Mouse (Mus musculus): ENCODE measurements around the gene Ibtk. TPM values are rescaled to one million over a fixed set of nuclear protein-coding genes. Genes with fewer than 3 reads are reported as not detected.

The Ibtk gene
- polyA plus RNA-seq, 1 experiment from 2014 or later, result 28.9 TPM

DNA sequence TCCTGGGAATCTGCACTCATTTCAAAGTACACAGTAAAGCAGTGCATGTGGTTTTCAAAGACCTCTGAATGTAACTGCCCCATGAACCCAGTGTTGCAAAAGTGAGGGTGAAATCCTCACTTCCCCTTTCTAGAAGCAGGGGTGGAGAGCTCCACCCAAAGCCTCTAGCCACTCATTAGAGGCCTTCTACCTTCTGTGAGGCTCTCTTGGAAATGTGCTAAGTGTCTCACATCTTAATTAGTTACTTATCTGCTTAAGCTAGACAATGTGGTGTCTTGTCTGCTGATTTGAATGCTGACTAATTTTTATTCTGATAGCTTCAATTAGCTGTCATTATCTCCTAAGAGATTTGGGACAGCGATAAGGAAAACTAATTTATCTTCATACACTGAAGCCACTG is 13.3 kb upstream of the Ibtk start:
- no peaks in the 10 kb centered on the region for H3K4me1 ChIP-seq (ENCODE audit: insufficient read depth, low read length)
- H3K9me3 ChIP-seq (ENCODE audit: low read length), result no peaks in the 10 kb centered on the region
- WGBS, result 95% methylated on average over 1 of the region's 1 CpGs
- H3K27ac ChIP-seq (ENCODE audit: low read length), result no peak overlapping the region
- no peak overlapping the region for H3K4me2 ChIP-seq (replicated peaks; ENCODE audit: low read depth, low read length)
- H3K4me3 ChIP-seq (ENCODE audit: low read length), result no peak overlapping the region
- no peak overlapping the region for H3K9ac ChIP-seq (replicated peaks; ENCODE audit: low read length)
- ATAC-seq (ENCODE audit: low FRiP score, low TSS enrichment), result no peak
- no peaks in the 10 kb centered on the region for H3K27me3 ChIP-seq (ENCODE audit: insufficient read depth, low read length)
- H3K36me3 ChIP-seq (ENCODE audit: insufficient read depth, low read length), result no peaks in the 10 kb centered on the region

- Histone ChIP-seq H3K27ac (ENCODE audit: low read length) (no peak overlapping the region), H3K4me2 (replicated peaks; ENCODE audit: low read depth, low read length) (no peak overlapping the region), H3K4me3 (ENCODE audit: low read length) (no peak overlapping the region), H3K9ac (replicated peaks; ENCODE audit: low read length) (no peak overlapping the region), H3K27me3 (ENCODE audit: insufficient read depth, low read length) (no peaks in the 10 kb centered on the region), H3K4me1 (ENCODE audit: insufficient read depth, low read length) (peaks cover 9% of the 10 kb centered on the region; the same call in 1 of the 2 replicates), H3K9me3 (ENCODE audit: low read length) (no peaks in the 10 kb centered on the region), H3K36me3 (ENCODE audit: insufficient read depth, low read length) (0 out of 2 replicates have a peak, but pooled peaks cover 2% of the 10 kb centered on the region)
- no peak for ATAC-seq (ENCODE audit: low FRiP score, low TSS enrichment)
- WGBS, result 82% methylated on average over 7 of the region's 7 CpGs
Observed at GRCm38 (mm10) chr9:85750797-85751196, 1.7 kb upstream of the Ibtk start.

GRCm38 (mm10) chr9:85749922-85750509 is 882 bp upstream of the Ibtk start:
- H3K36me3 ChIP-seq (ENCODE audit: insufficient read depth, low read length), result 0 out of 2 replicates have a peak, but pooled peaks cover 2% of the 10 kb centered on the region
- H3K4me1 ChIP-seq (ENCODE audit: insufficient read depth, low read length), result peaks cover 13% of the 10 kb centered on the region
- 19% methylated on average over 5 of the region's 5 CpGs for WGBS
- no peaks in the 10 kb centered on the region for H3K27me3 ChIP-seq (ENCODE audit: insufficient read depth, low read length)
- H3K27ac ChIP-seq (ENCODE audit: low read length), result peak overlapping the region; percentile 99
- H3K9ac ChIP-seq (replicated peaks; ENCODE audit: low read length), result peak overlapping the region; percentile 99
- H3K4me2 ChIP-seq (replicated peaks; ENCODE audit: low read depth, low read length), result peak overlapping the region; percentile 73
- peak; percentile 6; the same call in 1 of the 2 replicates for ATAC-seq (ENCODE audit: low FRiP score, low TSS enrichment)
- H3K9me3 ChIP-seq (ENCODE audit: low read length), result no peaks in the 10 kb centered on the region
- peak overlapping the region; percentile 92 for H3K4me3 ChIP-seq (ENCODE audit: low read length)

- Histone ChIP-seq H3K4me2 (replicated peaks; ENCODE audit: low read depth, low read length) (peak overlapping the region; percentile 63), H3K27ac (ENCODE audit: low read length) (peak overlapping the region; percentile 99), H3K9me3 (ENCODE audit: low read length) (no peaks in the 10 kb centered on the region), H3K9ac (replicated peaks; ENCODE audit: low read length) (peak overlapping the region; percentile 99), H3K4me3 (ENCODE audit: low read length) (peak overlapping the region; percentile 92), H3K36me3 (ENCODE audit: insufficient read depth, low read length) (0 out of 2 replicates have a peak, but pooled peaks cover 2% of the 10 kb centered on the region), H3K4me1 (ENCODE audit: insufficient read depth, low read length) (peaks cover 14% of the 10 kb centered on the region), H3K27me3 (ENCODE audit: insufficient read depth, low read length) (no peaks in the 10 kb centered on the region)
- WGBS, result 1% methylated on average over 42 of the region's 43 CpGs
- ATAC-seq (ENCODE audit: low FRiP score, low TSS enrichment), result peak; percentile 83
Observed at GRCm38 (mm10) chr9:85748204-85749141, 661 bp downstream of the Ibtk start.

DNA sequence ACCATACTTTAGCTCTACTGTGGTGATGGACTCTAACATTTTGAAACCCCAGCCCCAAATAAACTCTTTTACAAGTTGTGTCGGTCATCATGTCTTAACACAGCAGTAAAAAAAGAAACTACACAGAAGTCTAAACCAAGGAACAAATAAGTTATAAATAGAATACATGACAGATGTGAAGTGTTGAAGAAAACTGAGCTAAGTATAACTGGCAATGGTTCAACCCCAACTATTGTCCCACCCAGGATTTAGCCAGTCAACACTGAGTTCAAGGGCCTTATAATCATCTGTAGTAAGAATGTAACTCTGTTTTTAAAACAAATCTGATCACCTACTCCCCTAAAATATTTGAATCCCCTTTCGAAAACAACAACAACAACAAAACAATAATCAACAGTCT is 3.6 kb downstream of the Ibtk start:
- Histone ChIP-seq H3K27ac (ENCODE audit: low read length) (no peak overlapping the region), H3K4me3 (ENCODE audit: low read length) (no peak overlapping the region), H3K4me2 (replicated peaks; ENCODE audit: low read depth, low read length) (no peak overlapping the region), H3K36me3 (ENCODE audit: insufficient read depth, low read length) (peaks cover 20% of the 10 kb centered on the region), H3K4me1 (ENCODE audit: insufficient read depth, low read length) (peaks cover 14% of the 10 kb centered on the region), H3K27me3 (ENCODE audit: insufficient read depth, low read length) (no peaks in the 10 kb centered on the region), H3K9ac (replicated peaks; ENCODE audit: low read length) (no peak overlapping the region), H3K9me3 (ENCODE audit: low read length) (no peaks in the 10 kb centered on the region)
- no peak for ATAC-seq (ENCODE audit: low FRiP score, low TSS enrichment)
- 89% methylated on average over 2 of the region's 2 CpGs for WGBS

GRCm38 (mm10) chr9:85743358-85743757 is 5.8 kb downstream of the Ibtk start:
- WGBS, result 80% methylated on average over 11 of the region's 11 CpGs
- Histone ChIP-seq H3K9ac (replicated peaks; ENCODE audit: low read length) (no peak overlapping the region), H3K4me2 (replicated peaks; ENCODE audit: low read depth, low read length) (no peak overlapping the region), H3K4me1 (ENCODE audit: insufficient read depth, low read length) (peaks cover 9% of the 10 kb centered on the region), H3K27ac (ENCODE audit: low read length) (no peak overlapping the region), H3K36me3 (ENCODE audit: insufficient read depth, low read length) (peaks cover 24% of the 10 kb centered on the region), H3K9me3 (ENCODE audit: low read length) (no peaks in the 10 kb centered on the region), H3K27me3 (ENCODE audit: insufficient read depth, low read length) (no peaks in the 10 kb centered on the region), H3K4me3 (ENCODE audit: low read length) (no peak overlapping the region)
- no peak for ATAC-seq (ENCODE audit: low FRiP score, low TSS enrichment)

DNA sequence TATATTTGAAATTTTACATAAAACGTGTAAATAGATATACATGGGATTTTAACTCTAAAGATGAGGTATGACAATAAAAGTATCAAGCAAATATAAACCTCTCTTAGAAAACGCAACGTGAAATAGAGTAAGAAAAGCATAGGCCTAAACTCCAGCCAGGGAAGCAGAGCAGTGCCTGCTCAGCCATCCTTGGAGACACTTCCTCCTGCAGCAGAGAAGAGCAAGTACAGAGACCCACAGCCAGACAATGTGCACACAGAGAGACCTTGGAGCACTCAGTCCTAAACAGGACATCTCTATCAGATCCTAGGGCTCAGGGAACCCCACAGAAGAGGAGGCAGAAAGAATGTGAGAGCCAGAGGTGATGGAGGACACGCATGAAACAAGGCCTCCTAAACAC is 7.0 kb downstream of the Ibtk start:
- WGBS, result 77% methylated on average over 4 of the region's 4 CpGs
- peaks cover 28% of the 10 kb centered on the region for H3K36me3 ChIP-seq (ENCODE audit: insufficient read depth, low read length)

DNA sequence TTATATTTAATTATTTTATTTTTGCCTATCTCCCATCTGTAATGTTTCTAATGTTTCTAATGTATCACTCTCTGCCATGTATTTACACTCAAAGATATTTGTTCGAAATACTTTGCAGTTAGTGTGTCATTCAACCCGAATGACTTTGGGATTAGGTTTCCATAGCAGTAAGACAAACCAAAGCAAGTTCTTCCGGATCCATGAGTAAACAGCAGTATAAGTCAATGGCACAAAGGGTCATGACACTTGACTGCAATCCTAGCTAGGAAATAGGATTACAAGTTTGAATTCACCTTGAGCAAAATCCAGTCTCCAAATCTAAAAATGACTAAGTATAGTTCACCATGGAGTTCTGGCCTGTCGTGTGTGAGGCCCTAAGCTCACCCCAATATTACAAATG is 9.9 kb downstream of the Ibtk start:
- no peak for ATAC-seq (ENCODE audit: low FRiP score, low TSS enrichment)
- H3K27ac ChIP-seq (ENCODE audit: low read length), result no peak overlapping the region
- H3K9me3 ChIP-seq (ENCODE audit: low read length), result no peaks in the 10 kb centered on the region
- H3K9ac ChIP-seq (replicated peaks; ENCODE audit: low read length), result no peak overlapping the region
- H3K27me3 ChIP-seq (ENCODE audit: insufficient read depth, low read length), result no peaks in the 10 kb centered on the region
- H3K4me1 ChIP-seq (ENCODE audit: insufficient read depth, low read length), result no peaks in the 10 kb centered on the region
- H3K4me2 ChIP-seq (replicated peaks; ENCODE audit: low read depth, low read length), result no peak overlapping the region
- H3K36me3 ChIP-seq (ENCODE audit: insufficient read depth, low read length), result peaks cover 40% of the 10 kb centered on the region
- WGBS, result 72% methylated on average over 4 of the region's 4 CpGs
- no peak overlapping the region for H3K4me3 ChIP-seq (ENCODE audit: low read length)

More for the DNA sequence above, 7.0 kb downstream of the Ibtk start:
- H3K27me3 ChIP-seq (ENCODE audit: insufficient read depth, low read length), result no peaks in the 10 kb centered on the region
- no peak overlapping the region; the same call in 1 of the 2 replicates for H3K27ac ChIP-seq (ENCODE audit: low read length)
- H3K9ac ChIP-seq (replicated peaks; ENCODE audit: low read length), result 0 out of 2 replicates have a peak overlapping the region, but pooled peaks have one; percentile 8
- H3K4me1 ChIP-seq (ENCODE audit: insufficient read depth, low read length), result peaks cover 5% of the 10 kb centered on the region; the same call in 1 of the 2 replicates
- no peak overlapping the region for H3K4me2 ChIP-seq (replicated peaks; ENCODE audit: low read depth, low read length)
- no peak for ATAC-seq (ENCODE audit: low FRiP score, low TSS enrichment)
- H3K4me3 ChIP-seq (ENCODE audit: low read length), result no peak overlapping the region
- no peaks in the 10 kb centered on the region for H3K9me3 ChIP-seq (ENCODE audit: low read length)

- Histone ChIP-seq H3K4me1 (ENCODE audit: insufficient read depth, low read length) (no peaks in the 10 kb centered on the region), H3K4me3 (ENCODE audit: low read length) (no peak overlapping the region), H3K4me2 (replicated peaks; ENCODE audit: low read depth, low read length) (no peak overlapping the region), H3K36me3 (ENCODE audit: insufficient read depth, low read length) (peaks cover 50% of the 10 kb centered on the region), H3K9me3 (ENCODE audit: low read length) (no peaks in the 10 kb centered on the region), H3K9ac (replicated peaks; ENCODE audit: low read length) (no peak overlapping the region), H3K27ac (ENCODE audit: low read length) (no peak overlapping the region), H3K27me3 (ENCODE audit: insufficient read depth, low read length) (no peaks in the 10 kb centered on the region)
- ATAC-seq (ENCODE audit: low FRiP score, low TSS enrichment), result no peak
- WGBS, result 90% methylated on average over 4 of the region's 4 CpGs
Observed at GRCm38 (mm10) chr9:85734821-85735220, 14.3 kb downstream of the Ibtk start.

DNA sequence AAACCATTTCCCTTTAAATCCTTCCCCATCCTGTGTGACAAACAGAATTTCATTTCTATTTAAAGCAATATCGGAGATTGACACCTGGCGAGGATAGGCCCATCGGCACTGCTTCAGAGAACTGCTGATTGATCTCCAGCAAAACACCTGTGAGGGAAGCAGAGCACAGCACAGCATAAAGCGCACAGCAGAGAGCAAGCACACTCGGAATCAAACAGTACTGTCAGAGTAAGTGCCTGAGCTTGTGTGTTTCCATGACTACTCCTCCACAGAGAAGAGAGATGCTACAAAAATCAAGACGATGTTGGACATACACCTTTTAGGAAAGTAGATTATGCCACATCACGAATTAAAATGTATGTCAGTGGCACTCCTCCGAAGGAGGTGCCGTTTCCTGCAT is 25.1 kb downstream of the Ibtk start:
- no peaks in the 10 kb centered on the region for H3K4me1 ChIP-seq (ENCODE audit: insufficient read depth, low read length)
- H3K27ac ChIP-seq (ENCODE audit: low read length), result no peak overlapping the region
- H3K27me3 ChIP-seq (ENCODE audit: insufficient read depth, low read length), result no peaks in the 10 kb centered on the region
- no peaks in the 10 kb centered on the region for H3K9me3 ChIP-seq (ENCODE audit: low read length)
- no peak overlapping the region for H3K4me2 ChIP-seq (replicated peaks; ENCODE audit: low read depth, low read length)
- no peak overlapping the region for H3K4me3 ChIP-seq (ENCODE audit: low read length)
- ATAC-seq (ENCODE audit: low FRiP score, low TSS enrichment), result no peak
- H3K9ac ChIP-seq (replicated peaks; ENCODE audit: low read length), result no peak overlapping the region
- 94% methylated on average over 9 of the region's 9 CpGs for WGBS
- H3K36me3 ChIP-seq (ENCODE audit: insufficient read depth, low read length), result peaks cover 65% of the 10 kb centered on the region
